Mouse (Mus musculus) heart, postnatal 14 days (tissue): ENCODE results near the gene D430041D05Rik. TPM values are rescaled to one million over a fixed set of nuclear protein-coding genes. Genes with fewer than 3 reads are reported as not detected.

Source experiments
- DNase-seq, 2 experiments: peaks; one replicate each; pipeline ENCODE4 v3.0.0; 2021 to 2022
- intact Hi-C: fragments of 180-260 bp; cut with DNase I; formaldehyde crosslinking; loops from one replicate; pipeline ENCODE4 v1.15.1; 2025
- total RNA-seq, 2 experiments: library from RNA; stranded (reverse); gene quantifications; 2 replicates each; pipeline ENCODE4 v1.2.3; 2021

The D430041D05Rik gene
- total RNA-seq, 2 experiments from 2014 or later = 0.10 to 1.4 TPM

- DNase-seq = no peak
- intact Hi-C loops = no loop called here
These were observed 242.5 kb downstream of the D430041D05Rik start for GRCm38 (mm10) chr2:104168186-104168896.

GRCm38 (mm10) chr2:104167765-104168164 lies 243.0 kb downstream of the D430041D05Rik start:
- no peak for DNase-seq
- intact Hi-C loops = no loop called here

- DNase-seq = no peak
- intact Hi-C loops = no loop called here
These were observed 245.2 kb downstream of the D430041D05Rik start for GRCm38 (mm10) chr2:104165631-104166030.

- intact Hi-C loops = no loop called here
- no peak for DNase-seq
These were observed 246.8 kb downstream of the D430041D05Rik start for GRCm38 (mm10) chr2:104163978-104164487.

GRCm38 (mm10) chr2:104163418-104163817 lies 247.4 kb downstream of the D430041D05Rik start:
- no peak for DNase-seq
- intact Hi-C loops = no loop called here

GRCm38 (mm10) chr2:104157831-104158230 lies 253.0 kb downstream of the D430041D05Rik start:
- no peak for DNase-seq
- intact Hi-C loops = no loop called here

GRCm38 (mm10) chr2:104153876-104154275 lies 256.9 kb downstream of the D430041D05Rik start:
- no peak for DNase-seq
- intact Hi-C loops = no loop called here

GRCm38 (mm10) chr2:104153345-104153744 lies 257.5 kb downstream of the D430041D05Rik start:
- intact Hi-C loops = no loop called here
- DNase-seq = no peak

GRCm38 (mm10) chr2:104150608-104151397 lies 260.0 kb downstream of the D430041D05Rik start:
- no peak for DNase-seq
- intact Hi-C loops = no loop called here

GRCm38 (mm10) chr2:104147910-104148561 lies 262.8 kb downstream of the D430041D05Rik start:
- DNase-seq = no peak
- intact Hi-C loops = no loop called here

- intact Hi-C loops = no loop called here
- DNase-seq = peak in 1 of 2 experiments; percentile 9
These were observed 264.8 kb downstream of the D430041D05Rik start for GRCm38 (mm10) chr2:104145983-104146382.

GRCm38 (mm10) chr2:104144004-104144403 lies 266.8 kb downstream of the D430041D05Rik start:
- intact Hi-C loops = no loop called here
- no peak for DNase-seq

GRCm38 (mm10) chr2:104142140-104142539 lies 268.7 kb downstream of the D430041D05Rik start:
- intact Hi-C loops = no loop called here
- no peak for DNase-seq

- intact Hi-C loops = loop anchor here (10.0 kb wide), 1 partner anchor 389 kb away; no protein-coding TSS in a partner anchor
- no peak for DNase-seq
These were observed 274.9 kb downstream of the D430041D05Rik start for GRCm38 (mm10) chr2:104135920-104136319.

GRCm38 (mm10) chr2:104134150-104135056 lies 276.4 kb downstream of the D430041D05Rik start:
- DNase-seq = peak; percentile 55 to 74
- intact Hi-C loops = loop anchor here (1.0 to 10.0 kb wide), 2 partner anchors 288 to 390 kb away; no protein-coding TSS in a partner anchor

GRCm38 (mm10) chr2:104133042-104133810 lies 277.6 kb downstream of the D430041D05Rik start:
- DNase-seq = no peak
- intact Hi-C loops = loop anchor here (10.0 kb wide), 1 partner anchor 392 kb away; no protein-coding TSS in a partner anchor

- intact Hi-C loops = loop anchor here (10.0 kb wide), 1 partner anchor 392 kb away; no protein-coding TSS in a partner anchor
- DNase-seq = no peak
These were observed 278.4 kb downstream of the D430041D05Rik start for GRCm38 (mm10) chr2:104132266-104132859.

GRCm38 (mm10) chr2:104130969-104131368 lies 279.8 kb downstream of the D430041D05Rik start:
- intact Hi-C loops = loop anchor here (1.0 to 10.0 kb wide), 2 partner anchors 394 to 455 kb away; no protein-coding TSS in a partner anchor
- peak; percentile 30 to 66 for DNase-seq
